Mouse (Mus musculus): ENCODE data around the gene Auh. TPM values are rescaled to one million over a fixed set of nuclear protein-coding genes. Genes with fewer than 3 reads are reported as not detected.

The Auh gene
- 46.1 to 63.4 TPM (median 48.7 TPM) in 4 replicates for total RNA-seq (2023)

DNA sequence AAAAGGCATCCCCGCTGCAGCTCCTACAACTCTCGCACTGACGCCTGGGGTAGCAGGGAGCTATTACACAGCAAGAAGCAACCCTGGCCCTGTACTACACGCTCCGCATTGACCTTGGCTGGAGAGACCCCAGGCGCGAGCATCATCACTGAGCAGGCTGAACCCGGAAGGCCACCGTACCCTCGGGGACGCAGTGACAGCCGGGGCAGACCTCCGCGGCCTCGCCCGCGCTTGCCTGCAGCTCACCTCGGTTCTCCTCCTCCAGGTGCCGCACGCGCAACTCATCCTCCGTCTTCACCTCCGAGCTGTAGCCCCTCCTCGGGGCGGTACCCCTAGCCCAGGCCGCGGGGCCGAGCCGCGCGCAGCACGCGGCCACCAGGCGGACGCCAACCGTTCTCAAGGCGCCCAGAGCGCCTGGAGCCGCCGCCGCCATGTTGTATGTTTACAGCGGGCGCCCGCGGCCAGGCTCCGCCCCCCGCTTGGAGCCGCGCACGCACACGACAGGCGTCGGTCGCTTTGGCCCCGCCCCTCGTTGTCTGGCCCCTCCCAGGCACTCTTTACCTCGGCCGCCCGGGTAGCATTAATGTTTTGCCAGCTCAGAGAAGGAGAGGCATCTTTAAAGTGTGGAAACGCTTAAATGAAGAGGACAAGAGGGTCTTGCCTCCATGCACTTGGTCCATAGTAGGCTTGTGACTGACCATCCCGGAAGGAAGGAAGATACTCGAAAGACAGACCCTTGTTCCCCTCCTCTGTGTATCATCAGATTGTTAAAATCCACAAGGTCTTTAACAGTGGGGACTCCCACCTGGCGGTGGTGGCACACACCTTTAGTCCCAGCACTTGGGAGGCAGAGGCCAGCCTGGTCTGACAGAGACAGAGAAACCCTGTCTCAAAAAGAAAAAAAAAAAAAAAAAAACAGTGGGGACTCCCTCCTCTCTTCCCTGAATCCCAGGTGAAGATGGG lies at the start of gene Auh:
Gene Auh (minus strand): TSS at position 473 of the 963 bp plus-strand sequence.

Other genes with a start within 250 kb of the Auh start
- gene Nfil3, start 51.4 kb upstream of the Auh start, total RNA-seq (2023): 3.8 to 5.8 TPM (median 4.9 TPM) in 4 replicates

Measured in B cell, adult 62 days (primary cell).